Mouse (Mus musculus) heart, embryonic 14.5 days (tissue): Measurements from ENCODE around the gene Coro7. TPM values are rescaled to one million over a fixed set of nuclear protein-coding genes. Genes with fewer than 3 reads are reported as not detected.

Experiments used
- ATAC-seq: fragments of 200-750 bp; cut with Nextera tagmentation; 2 replicates; pipeline ENCODE4 v1.8.0; 2017; ENCODE audit warnings: low read depth, moderate TSS enrichment; ENCODE audit not compliant: insufficient number of reproducible peaks, insufficient read depth, low FRiP score
- H3K27ac ChIP-seq, 2 experiments: fragments of 200-500 bp in 1 of 2; fragments of 300-500 bp in 1 of 2; sonication (generic) in 1 of 2; replicated peaks in 1 of 2; 2 replicates each; pipeline ENCODE4 v1.5.1; 2012 to 2014; ENCODE audit warnings: low read depth in 2 of 2, low read length in 2 of 2, control low read depth in 1 of 2, mild to moderate bottlenecking in 1 of 2, mixed read lengths in 1 of 2; ENCODE audit not compliant: control insufficient read depth in 1 of 2, insufficient read depth in 1 of 2
- H3K27me3 ChIP-seq: fragments of 300-500 bp; sonication (generic); 2 replicates; pipeline ENCODE4 v1.6.1; 2014; ENCODE audit warnings: mild to moderate bottlenecking, low read length, control low read depth; ENCODE audit not compliant: control insufficient read depth, insufficient read depth
- H3K36me3 ChIP-seq: fragments of 300-500 bp; sonication (generic); 2 replicates; pipeline ENCODE4 v1.6.1; 2014; ENCODE audit warnings: mild to moderate bottlenecking, control low read depth, low read length, mixed read lengths; ENCODE audit not compliant: control insufficient read depth, insufficient read depth
- H3K4me1 ChIP-seq, 2 experiments: fragments of 200-500 bp in 1 of 2; fragments of 300-500 bp in 1 of 2; sonication (generic) in 1 of 2; 2 replicates each; pipeline ENCODE4 v1.6.1; 2012 to 2014; ENCODE audit warnings: low read length in 2 of 2, control low read depth in 1 of 2, mixed read lengths in 1 of 2; ENCODE audit not compliant: control insufficient read depth in 2 of 2, insufficient read depth in 2 of 2
- H3K4me2 ChIP-seq: fragments of 300-500 bp; sonication (generic); 2 replicates; pipeline ENCODE4 v1.6.1; 2014; ENCODE audit warnings: mild to moderate bottlenecking, low read length
- H3K4me3 ChIP-seq, 2 experiments: fragments of 200-500 bp in 1 of 2; fragments of 300-500 bp in 1 of 2; sonication (generic) in 1 of 2; 2 replicates each; pipeline ENCODE4 v1.5.1; 2012 to 2014; ENCODE audit warnings: low read length in 2 of 2, mild to moderate bottlenecking in 2 of 2, control low read depth in 1 of 2, low read depth in 1 of 2, moderate library complexity in 1 of 2; ENCODE audit not compliant: control insufficient read depth in 1 of 2, insufficient read depth in 1 of 2
- H3K9ac ChIP-seq: fragments of 300-500 bp; sonication (generic); 2 replicates; pipeline ENCODE4 v1.6.1; 2014; ENCODE audit warnings: mild to moderate bottlenecking, low read length
- H3K9me3 ChIP-seq: fragments of 300-500 bp; sonication (generic); 2 replicates; pipeline ENCODE4 v1.6.1; 2016; ENCODE audit warnings: low read length, control low read depth; ENCODE audit not compliant: control insufficient read depth
- WGBS: fragments of 180-500 bp; shearing (Covaris S2); extraction: QIAGEN DNeasy Blood & Tissue Kit; methylation state at CpG from one replicate; pipeline ENCODE4 v1.1.7; 2014; 5-methylcytosine and 5-hydroxymethylcytosine counted together
- polyA plus RNA-seq: library from polyadenylated mRNA; unstranded; fragments of >200 nt; fragmentation: Nextera tagmentation; extraction: Ambion mirVana; gene quantifications from 2 replicates; pipeline ENCODE4 v1.2.1, GENCODE M21; 2014

The Coro7 gene
- polyA plus RNA-seq, 1 experiment from 2014 or later, result 11.9 TPM

DNA sequence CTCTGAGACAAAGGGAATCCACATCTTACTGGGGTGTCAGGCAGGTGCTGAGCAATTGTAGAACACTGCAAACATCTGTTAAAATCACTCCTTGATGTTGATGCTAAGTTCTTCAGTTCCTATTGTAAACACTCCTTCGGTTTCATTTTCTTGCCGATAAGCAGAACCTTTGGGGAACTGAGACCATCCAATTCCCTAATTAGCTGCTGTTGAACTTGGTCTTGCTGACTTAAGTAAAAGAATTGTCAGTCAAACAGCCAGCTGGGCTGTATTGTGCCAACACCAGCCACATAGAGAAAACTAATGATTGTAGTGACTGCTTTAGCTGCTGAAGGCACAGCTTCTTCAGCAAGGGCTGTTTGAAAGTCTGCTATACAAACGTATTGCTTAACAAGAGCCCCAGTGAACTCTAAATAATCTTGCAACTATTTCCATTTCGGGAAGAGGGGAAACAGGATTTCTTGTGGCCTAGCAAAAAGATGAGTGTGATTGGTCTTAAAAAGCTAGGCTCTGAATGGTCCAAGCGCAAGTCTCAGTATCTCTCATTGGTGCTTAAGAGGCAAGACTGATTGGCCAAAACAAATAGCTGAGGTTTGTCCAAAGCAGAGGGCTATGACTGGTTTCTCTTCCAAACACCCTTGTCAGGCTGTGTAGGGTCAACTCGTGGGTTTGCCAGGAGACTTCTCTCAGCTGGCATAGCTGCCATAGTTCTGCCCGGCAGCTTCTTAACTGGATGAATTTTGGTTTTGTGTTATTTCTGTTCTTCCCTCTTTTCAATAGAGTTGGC lies 42.7 kb upstream of the Coro7 start:
- H3K9ac ChIP-seq, result no peak overlapping the region
- ATAC-seq, result no peak
- H3K36me3 ChIP-seq, result no peaks in the 10 kb centered on the region
- no peak overlapping the region for H3K4me2 ChIP-seq
- WGBS, result 70% methylated on average over 7 of the region's 7 CpGs
- no peak overlapping the region for H3K4me3 ChIP-seq
- no peaks in the 10 kb centered on the region for H3K27me3 ChIP-seq
- H3K9me3 ChIP-seq, result no peaks in the 10 kb centered on the region
- peaks cover 0 to 6% of the 10 kb centered on the region in 2 experiments; a peak in 1 of 4 replicates for H3K4me1 ChIP-seq
- H3K27ac ChIP-seq, result 0 out of 4 replicates have a peak overlapping the region, but pooled peaks of 1 of the 2 experiments have one; percentile 11

DNA sequence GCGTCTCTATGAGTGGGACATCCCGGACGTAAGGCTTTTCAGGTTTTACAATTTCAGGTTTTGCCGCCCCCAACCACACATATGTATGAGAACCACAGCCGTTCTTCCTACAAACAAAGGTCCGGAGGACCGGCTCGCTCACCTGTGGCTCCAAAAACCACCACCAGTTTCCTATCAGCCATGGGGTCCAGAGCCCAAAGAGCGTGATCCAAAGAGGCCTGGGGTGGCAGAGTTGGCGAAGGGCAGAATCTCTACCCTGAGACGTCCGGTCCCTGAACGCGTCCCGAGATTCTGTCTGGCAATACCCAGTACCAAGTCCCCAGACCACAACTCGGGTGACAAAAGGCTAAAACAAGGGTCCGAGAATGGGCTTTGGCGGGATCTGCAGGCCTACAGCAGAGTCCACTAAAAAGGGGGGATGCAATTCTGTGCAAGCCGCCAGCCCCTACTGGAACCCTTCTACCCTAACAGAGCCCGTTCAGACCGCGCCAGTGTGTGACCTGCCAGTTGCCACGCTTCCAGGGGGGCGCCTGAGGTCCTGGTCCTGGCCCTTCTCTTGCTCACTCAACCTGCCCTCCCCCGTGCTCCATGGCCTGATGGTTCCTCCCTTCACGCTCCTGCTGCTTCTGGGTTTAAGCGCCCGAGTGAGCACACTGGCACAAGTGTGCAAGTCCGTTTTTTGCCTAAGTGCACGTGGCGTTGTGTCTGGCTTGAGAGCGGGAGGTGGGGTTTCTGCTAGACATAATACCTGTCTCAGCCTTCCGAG lies 39.4 kb upstream of the Coro7 start, which contains the start of gene Nmral1:
Gene Nmral1 (minus strand): TSS at position 604 of the 766 bp plus-strand sequence.
- WGBS, result 16% methylated on average over 33 of the region's 33 CpGs
- H3K9ac ChIP-seq, result peak within 1 kb of the TSS; percentile 75
- H3K4me2 ChIP-seq, result peak within 1 kb of the TSS; percentile 73
- H3K27ac ChIP-seq, result peak within 1 kb of the TSS; percentile 56 to 80; a peak in 3 of 4 replicates
- no peaks in the 10 kb centered on the region for H3K4me1 ChIP-seq
- no peaks in the 10 kb centered on the region for H3K9me3 ChIP-seq
- H3K27me3 ChIP-seq, result no peaks in the 10 kb centered on the region
- peak; percentile 63 for ATAC-seq
- H3K36me3 ChIP-seq, result peaks cover 22% of the 10 kb centered on the region
- peak within 1 kb of the TSS; percentile 56 to 86 for H3K4me3 ChIP-seq

DNA sequence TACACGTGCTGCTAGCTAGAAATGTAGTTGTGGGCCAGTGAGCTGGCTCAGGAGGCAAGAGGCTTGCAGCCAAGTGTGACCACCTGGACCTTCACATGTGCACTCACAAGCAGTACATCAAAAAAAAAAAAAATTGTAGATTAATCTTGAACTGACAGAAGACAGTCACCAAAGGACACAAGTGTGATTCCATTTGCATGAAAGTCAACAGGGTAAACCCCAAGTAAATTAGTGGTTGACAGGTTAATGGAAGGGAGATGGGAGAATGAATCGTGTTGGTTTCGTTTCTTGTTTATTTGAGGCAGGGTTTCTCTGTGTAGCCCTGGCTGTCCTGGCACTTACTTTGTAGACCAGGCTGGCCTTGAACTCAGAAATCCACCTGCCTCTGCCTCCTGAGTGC lies 38.3 kb upstream of the Coro7 start:
- peaks cover 27% of the 10 kb centered on the region for H3K36me3 ChIP-seq
- ATAC-seq, result no peak
- H3K4me1 ChIP-seq, result no peaks in the 10 kb centered on the region
- H3K9ac ChIP-seq, result 0 out of 2 replicates have a peak overlapping the region, but pooled peaks have one; percentile 75
- H3K27ac ChIP-seq, result no peak overlapping the region
- H3K4me2 ChIP-seq, result peak overlapping the region; percentile 73
- no peaks in the 10 kb centered on the region for H3K9me3 ChIP-seq
- WGBS, result 85% methylated on average over 3 of the region's 3 CpGs
- H3K4me3 ChIP-seq, result peak overlapping the region in 1 of 2 experiments; percentile 56; a peak in 1 of 4 replicates
- H3K27me3 ChIP-seq, result no peaks in the 10 kb centered on the region

DNA sequence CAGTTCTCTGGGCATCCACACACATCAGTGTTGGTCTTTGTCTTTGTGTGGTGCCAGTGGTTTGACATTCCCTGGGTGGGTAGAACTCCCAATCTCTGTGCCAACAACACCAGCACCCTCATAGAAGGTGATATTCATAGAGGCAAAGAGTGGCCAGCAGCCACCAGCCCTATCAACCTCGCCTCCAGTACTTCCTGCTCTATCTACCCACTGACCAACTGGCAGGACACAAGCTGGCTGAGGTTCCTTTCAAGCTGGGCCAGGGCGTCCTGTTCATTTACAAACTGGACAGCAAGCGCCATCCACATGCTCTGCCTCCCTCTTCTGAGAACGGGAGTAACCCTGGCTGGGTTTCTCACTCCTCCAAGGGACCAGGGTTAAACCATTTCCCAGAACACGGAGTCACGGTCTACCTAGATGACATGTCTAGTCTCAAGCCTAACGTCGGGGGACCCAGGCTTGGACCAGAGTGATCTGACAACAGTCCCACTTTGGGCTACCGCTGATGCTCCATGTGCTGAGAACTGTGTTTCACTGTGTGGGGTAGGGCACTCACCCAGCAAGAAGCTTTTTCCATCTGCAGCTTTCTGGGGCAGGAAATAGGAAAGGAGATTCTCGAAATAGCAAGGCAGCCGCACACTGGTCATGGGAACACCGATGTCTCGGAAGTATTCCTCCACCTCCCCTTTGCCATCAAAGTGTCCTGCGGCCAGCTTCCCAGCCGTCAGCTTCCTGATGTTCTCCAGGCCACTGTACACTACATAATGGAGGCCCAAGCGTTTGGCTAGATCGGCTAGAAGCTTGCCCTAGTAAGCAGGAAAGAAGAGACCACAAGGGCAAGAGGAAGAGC lies 34.5 kb upstream of the Coro7 start:
- Histone ChIP-seq H3K4me3 (no peak overlapping the region), H3K36me3 (peaks cover 52% of the 10 kb centered on the region), H3K9me3 (no peaks in the 10 kb centered on the region), H3K9ac (no peak overlapping the region), H3K4me1 (no peaks in the 10 kb centered on the region), H3K4me2 (no peak overlapping the region), H3K27me3 (no peaks in the 10 kb centered on the region), H3K27ac (no peak overlapping the region)
- WGBS, result 77% methylated on average over 17 of the region's 17 CpGs
- ATAC-seq, result no peak

DNA sequence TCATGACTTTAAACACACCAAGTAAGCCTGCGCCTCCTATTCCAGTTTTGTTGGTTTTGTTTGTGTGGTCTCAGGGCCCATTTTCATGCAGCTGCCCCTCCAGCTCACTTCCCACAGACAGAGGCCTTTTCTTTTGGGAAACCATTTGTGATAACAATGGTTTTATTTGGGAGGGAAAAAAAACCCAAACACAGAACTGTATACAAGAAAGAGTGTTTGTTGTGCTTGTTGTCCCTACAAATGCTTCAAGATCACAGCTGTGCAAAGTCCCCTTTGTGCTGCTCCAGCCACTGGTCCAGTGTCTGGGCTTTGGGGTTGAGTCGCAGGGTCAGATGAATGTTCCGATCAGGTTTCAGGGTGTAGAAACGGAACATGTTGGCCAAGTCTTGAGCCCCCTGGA lies 31.6 kb upstream of the Coro7 start:
- Histone ChIP-seq H3K9me3 (no peaks in the 10 kb centered on the region), H3K9ac (no peak overlapping the region), H3K27ac (no peak overlapping the region), H3K4me1 (no peaks in the 10 kb centered on the region), H3K27me3 (no peaks in the 10 kb centered on the region), H3K36me3 (peaks cover 81% of the 10 kb centered on the region), H3K4me3 (no peak overlapping the region), H3K4me2 (no peak overlapping the region)
- no peak for ATAC-seq
- WGBS, result 94% methylated on average over 4 of the region's 4 CpGs

DNA sequence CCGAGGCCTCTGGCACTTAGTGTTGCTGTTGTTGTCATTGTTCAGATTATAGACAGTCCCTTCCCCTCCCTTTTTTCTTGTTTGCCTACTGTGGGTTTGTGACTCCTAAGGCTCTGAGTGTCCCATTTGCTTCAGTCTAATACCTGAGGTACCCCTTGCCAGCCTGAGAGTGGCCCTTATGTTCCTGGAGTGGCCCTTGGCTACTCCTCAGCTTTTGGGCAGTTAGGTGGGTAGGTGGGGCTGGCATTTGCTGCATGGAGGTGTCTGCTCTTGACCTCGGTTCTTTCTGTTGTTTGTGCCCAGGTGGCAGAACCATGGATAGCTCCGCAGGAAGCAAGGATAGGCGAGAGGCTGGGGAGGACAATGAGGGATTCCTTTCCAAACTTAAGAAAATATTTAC lies 26.0 kb upstream of the Coro7 start:
- no peak overlapping the region for H3K9ac ChIP-seq
- ATAC-seq, result no peak
- no peak overlapping the region for H3K4me3 ChIP-seq
- peaks cover 97% of the 10 kb centered on the region for H3K36me3 ChIP-seq
- H3K27me3 ChIP-seq, result no peaks in the 10 kb centered on the region
- H3K27ac ChIP-seq, result no peak overlapping the region
- H3K9me3 ChIP-seq, result no peaks in the 10 kb centered on the region
- no peak overlapping the region for H3K4me2 ChIP-seq
- 50% methylated on average over 4 of the region's 4 CpGs for WGBS
- H3K4me1 ChIP-seq, result no peaks in the 10 kb centered on the region

DNA sequence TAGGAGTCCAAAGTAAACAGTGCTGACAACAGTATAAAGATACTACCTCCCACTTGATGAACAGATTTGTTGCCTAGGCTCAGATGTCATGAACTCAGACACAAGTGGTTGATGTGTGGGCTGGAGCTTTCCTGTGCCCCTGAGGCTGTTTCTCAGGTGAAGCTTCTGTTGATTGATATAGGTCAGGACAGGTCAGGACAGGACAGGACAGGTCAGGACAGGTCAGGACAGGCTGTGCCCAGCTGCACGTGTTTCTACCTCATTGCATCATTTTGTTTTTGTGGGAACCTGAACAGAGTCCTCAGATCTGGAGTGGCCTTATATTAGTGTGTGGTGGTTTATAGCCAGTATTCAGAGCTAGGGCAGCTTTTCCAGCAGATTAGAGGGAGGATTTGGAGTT lies 23.1 kb upstream of the Coro7 start:
- Histone ChIP-seq H3K27ac (no peak overlapping the region), H3K4me1 (no peaks in the 10 kb centered on the region), H3K27me3 (no peaks in the 10 kb centered on the region), H3K9ac (no peak overlapping the region), H3K4me3 (no peak overlapping the region), H3K9me3 (no peaks in the 10 kb centered on the region), H3K4me2 (no peak overlapping the region), H3K36me3 (peaks cover 99% of the 10 kb centered on the region)
- 79% methylated on average over 1 of the region's 1 CpGs for WGBS
- ATAC-seq, result no peak
